In the genomic region with DNA sequence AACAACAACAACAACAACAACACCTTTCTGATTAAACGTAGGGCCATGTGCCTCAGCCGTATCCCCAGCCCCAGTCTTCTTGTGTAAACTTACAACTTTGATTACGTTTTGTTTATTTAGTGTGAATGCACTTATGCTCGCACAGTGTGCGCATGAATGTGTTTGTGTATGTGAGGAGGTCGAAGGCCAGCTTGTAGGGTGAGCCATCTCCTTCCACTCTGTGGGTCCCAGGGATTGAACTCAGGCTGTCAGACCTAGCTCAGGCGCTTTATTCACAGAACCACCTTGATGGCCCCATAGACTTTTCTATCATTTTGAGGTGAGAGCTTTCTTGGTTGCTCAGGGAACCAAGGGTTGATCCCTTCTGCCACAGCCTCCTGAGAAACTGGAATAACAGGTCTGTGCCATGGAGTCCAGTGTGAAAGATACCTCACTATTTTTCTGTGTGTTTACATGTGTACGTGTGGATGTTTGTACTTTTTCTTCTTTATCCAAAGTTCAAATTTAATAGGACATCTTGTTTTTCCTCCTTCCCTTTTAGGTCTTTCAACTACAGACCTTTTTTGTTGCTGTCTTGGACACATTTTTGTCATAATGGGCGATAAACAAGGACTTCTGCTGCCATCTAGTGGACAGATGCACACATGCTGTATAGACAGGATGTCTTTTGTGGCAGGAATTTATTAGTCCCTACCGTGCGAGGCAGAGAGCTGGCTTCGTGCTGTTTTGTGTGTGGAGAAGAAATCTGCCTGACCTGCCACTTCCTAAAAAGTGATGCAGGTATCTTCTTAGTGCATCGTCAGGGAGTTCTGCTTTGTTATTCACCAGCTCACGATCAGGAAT, we compare ENCODE assay signal across 8 mouse cellular contexts. TPM values are rescaled to one million over a fixed set of nuclear protein-coding genes. Genes with fewer than 3 reads are reported as not detected.
A peak's percentile ranks its signal among the peaks of the same experiment; 100 is the strongest.
DNase-seq lines count a peak whose midpoint lies in the region; ATAC-seq and TF ChIP-seq lines count a peak whose summit lies in the region.

No protein-coding gene starts in this region.

- H3K36me3 ChIP-seq in limb, embryonic 15.5 days, result no peaks in the 10 kb centered on the region
- no peaks in the 10 kb centered on the region for H3K36me3 ChIP-seq in stomach, postnatal 0 days (ENCODE audit: control insufficient read depth, insufficient read depth, low read length)

- H3K27me3 ChIP-seq in limb, embryonic 15.5 days, result no peaks in the 10 kb centered on the region
- no peaks in the 10 kb centered on the region for H3K27me3 ChIP-seq in stomach, postnatal 0 days (ENCODE audit: control insufficient read depth, insufficient read depth, low read length)

- TF ChIP-seq EP300 in stomach, postnatal 0 days (optimal IDR thresholded peaks at IDR 0.05), result no peak

- peak overlapping the region; percentile 25; the same call in 1 of the 2 replicates for H3K4me2 ChIP-seq in limb, embryonic 15.5 days
- no peak overlapping the region for H3K4me2 ChIP-seq in stomach, postnatal 0 days (replicated peaks; ENCODE audit: low read depth)

- H3K4me1 ChIP-seq in limb, embryonic 15.5 days, result no peaks in the 10 kb centered on the region; the same call in 1 of the 2 replicates
- no peaks in the 10 kb centered on the region for H3K4me1 ChIP-seq in stomach, postnatal 0 days (replicated peaks; ENCODE audit: control insufficient read depth, insufficient read depth)

- peak; percentile 63; the same call in 1 of the 2 replicates for ATAC-seq in limb, embryonic 15.5 days (ENCODE audit: insufficient number of reproducible peaks, low FRiP score, low TSS enrichment, low read depth)
- peak; percentile 86 for ATAC-seq in stomach, postnatal 0 days (ENCODE audit: low FRiP score, low TSS enrichment)

- WGBS in limb, embryonic 15.5 days, result 39% methylated on average over 14 of the region's 14 CpGs
- WGBS in stomach, postnatal 0 days, result 18% methylated on average over 14 of the region's 14 CpGs

- peak; percentile 98 for TF ChIP-seq CTCF in stomach, postnatal 0 days (IDR thresholded peaks at IDR 0.05; ENCODE audit: low read depth)

- H3K9me3 ChIP-seq in limb, embryonic 15.5 days, result no peaks in the 10 kb centered on the region
- no peaks in the 10 kb centered on the region for H3K9me3 ChIP-seq in stomach, postnatal 0 days (ENCODE audit: control insufficient read depth, low read length)

- DNase-seq in B cell, adult 2 months, result peak; percentile 77 to 78
- DNase-seq in adrenal gland, adult 18-20 months (ENCODE audit: low spot score in 2 of 2), result peak; percentile 51 to 52
- DNase-seq in embryo, embryonic 11.5 days (ENCODE audit: low read depth, low spot score), result peak; percentile 88
- DNase-seq in heart, adult 8-10 months (ENCODE audit: low spot score), result peak; percentile 83
- peak; percentile 90 for DNase-seq in kidney, adult 9 months
- DNase-seq in natural killer cell, adult 2 months (ENCODE audit: low spot score in 2 of 2), result peak; percentile 71 to 75
- DNase-seq in stomach, postnatal 0 days (ENCODE audit: low spot score), result peak; percentile 70

- no peak overlapping the region for H3K4me3 ChIP-seq in limb, embryonic 15.5 days
- H3K4me3 ChIP-seq in stomach, postnatal 0 days (ENCODE audit: low read depth, low read length), result no peak overlapping the region

- H3K27ac ChIP-seq in limb, embryonic 15.5 days, result no peak overlapping the region; the same call in 1 of the 2 replicates
- H3K27ac ChIP-seq in stomach, postnatal 0 days (replicated peaks), result no peak overlapping the region

- H3K9ac ChIP-seq in limb, embryonic 15.5 days, result no peak overlapping the region
- H3K9ac ChIP-seq in stomach, postnatal 0 days (ENCODE audit: low read length), result no peak overlapping the region

RNA-seq across cellular contexts. Expression of a gene that starts 18.4 kb away (rescaled TPM):
- 10 to 100 TPM; 66.9 to 90.4 TPM for total RNA-seq in adrenal gland, adult 18-20 months (2021)
- 100 to 1,000 TPM; 120 to 148 (median 130) TPM for total RNA-seq in heart, adult 8-10 months (2022)
- 87.1 and 91.0 TPM in 2 replicates for polyA plus RNA-seq in limb, embryonic 15.5 days (2015; fragmentation: Nextera tagmentation; extraction: Ambion mirVana)
- polyA plus RNA-seq in stomach, postnatal 0 days (2015; fragmentation: Nextera tagmentation; extraction: Ambion mirVana), result 48.4 and 52.0 TPM in 2 replicates

RNA-seq across cellular contexts. Expression of a gene that starts 26.0 kb away (rescaled TPM):
- 1 to 10 TPM; 1.8 to 3.4 TPM for total RNA-seq in adrenal gland, adult 18-20 months (2021)
- total RNA-seq in heart, adult 8-10 months (2022), result 1 to 10 TPM in 2 of 4 experiments, under 1 TPM in 2; 0.57 to 1.2 (median 0.99) TPM
- 401 and 411 TPM in 2 replicates for polyA plus RNA-seq in limb, embryonic 15.5 days (2015; fragmentation: Nextera tagmentation; extraction: Ambion mirVana)
- polyA plus RNA-seq in stomach, postnatal 0 days (2015; fragmentation: Nextera tagmentation; extraction: Ambion mirVana), result 15.4 and 17.5 TPM in 2 replicates

RNA-seq across cellular contexts. Expression of a gene that starts 32.3 kb away (rescaled TPM):
- total RNA-seq in adrenal gland, adult 18-20 months (2021), result under 1 TPM in 1 of 2 experiments, not detected in 1; 0.51 TPM
- not detected for total RNA-seq in heart, adult 8-10 months (2022)
- polyA plus RNA-seq in limb, embryonic 15.5 days (2015; fragmentation: Nextera tagmentation; extraction: Ambion mirVana), result 1.00 and 1.0 TPM in 2 replicates
- 0.23 TPM in 1 of 2 replicates, not detected in the other for polyA plus RNA-seq in stomach, postnatal 0 days (2015; fragmentation: Nextera tagmentation; extraction: Ambion mirVana)

RNA-seq across cellular contexts. Expression of a gene that starts 33.7 kb away (rescaled TPM):
- 10 to 100 TPM; 14.8 to 17.6 TPM for total RNA-seq in adrenal gland, adult 18-20 months (2021)
- total RNA-seq in heart, adult 8-10 months (2022), result 10 to 100 TPM in 2 of 4 experiments, 1 to 10 TPM in 2; 8.1 to 11.7 (median 10.3) TPM
- 18.6 and 20.5 TPM in 2 replicates for polyA plus RNA-seq in limb, embryonic 15.5 days (2015; fragmentation: Nextera tagmentation; extraction: Ambion mirVana)
- polyA plus RNA-seq in stomach, postnatal 0 days (2015; fragmentation: Nextera tagmentation; extraction: Ambion mirVana), result 6.4 and 7.5 TPM in 2 replicates

RNA-seq across cellular contexts. Expression of a gene that starts 34.3 kb away (rescaled TPM):
- total RNA-seq in adrenal gland, adult 18-20 months (2021), result not detected
- under 1 TPM in 1 of 4 experiments, not detected in 3; 0.06 TPM for total RNA-seq in heart, adult 8-10 months (2022)
- 0.24 and 0.46 TPM in 2 replicates for polyA plus RNA-seq in limb, embryonic 15.5 days (2015; fragmentation: Nextera tagmentation; extraction: Ambion mirVana)
- 0.56 and 0.65 TPM in 2 replicates for polyA plus RNA-seq in stomach, postnatal 0 days (2015; fragmentation: Nextera tagmentation; extraction: Ambion mirVana)
